Mouse (Mus musculus): ENCODE measurements around the gene D7Ertd443e.

GRCm38 (mm10) chr7:134246624-134247023, 138.8 kb downstream of the D7Ertd443e start:
- TF ChIP-seq CTCF (conservative IDR thresholded peaks at IDR 0.05; ENCODE audit: low read length) (no peak), POU5F1 (IDR thresholded peaks at IDR 0.05; ENCODE audit: borderline replicate concordance, low read length) (no peak), NANOG (IDR thresholded peaks at IDR 0.05; ENCODE audit: borderline replicate concordance, low read length) (peak; percentile 42; the same call in 1 of the 2 replicates)
